Mouse (Mus musculus): ENCODE data around the gene Clec10a. TPM values are rescaled to one million over a fixed set of nuclear protein-coding genes. Genes with fewer than 3 reads are reported as not detected.
A peak's percentile ranks its signal among the peaks of the same experiment; 100 is the strongest.

The Clec10a gene
- polyA plus RNA-seq, 1 experiment from 2014 or later: 37.8 TPM

DNA sequence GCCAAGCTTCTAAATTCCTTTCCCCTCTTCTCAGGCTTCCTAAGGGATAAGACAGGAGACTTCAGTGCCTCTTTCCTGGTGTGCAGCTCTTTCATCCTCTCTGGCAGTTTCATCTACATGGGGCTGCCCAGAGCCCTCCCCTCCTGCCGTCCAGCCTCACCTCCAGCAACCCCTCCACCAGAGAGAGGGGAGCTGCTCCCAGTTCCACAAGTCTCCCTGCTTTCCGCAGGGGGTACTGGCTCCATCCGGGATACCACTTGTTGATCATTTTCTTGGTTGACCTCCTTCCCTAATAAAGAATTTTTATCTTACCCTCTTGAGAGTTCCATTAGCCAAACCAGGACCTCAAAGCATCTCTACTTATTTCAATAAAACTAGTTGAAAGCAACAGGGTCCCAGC, 60.1 kb downstream of the Clec10a start:
- Histone ChIP-seq H3K36me3 (ENCODE audit: inconsistent target) (0 out of 2 replicates have a peak, but pooled peaks cover 9% of the 10 kb centered on the region), H3K79me2 (ENCODE audit: inconsistent target) (peaks cover 5% of the 10 kb centered on the region; the same call in 1 of the 2 replicates), H3K4me3 (ENCODE audit: inconsistent target) (no peak overlapping the region), H3K27ac (no peak overlapping the region)
- 100% methylated on average over 2 of the region's 3 CpGs for WGBS (ENCODE audit: missing documents)

DNA sequence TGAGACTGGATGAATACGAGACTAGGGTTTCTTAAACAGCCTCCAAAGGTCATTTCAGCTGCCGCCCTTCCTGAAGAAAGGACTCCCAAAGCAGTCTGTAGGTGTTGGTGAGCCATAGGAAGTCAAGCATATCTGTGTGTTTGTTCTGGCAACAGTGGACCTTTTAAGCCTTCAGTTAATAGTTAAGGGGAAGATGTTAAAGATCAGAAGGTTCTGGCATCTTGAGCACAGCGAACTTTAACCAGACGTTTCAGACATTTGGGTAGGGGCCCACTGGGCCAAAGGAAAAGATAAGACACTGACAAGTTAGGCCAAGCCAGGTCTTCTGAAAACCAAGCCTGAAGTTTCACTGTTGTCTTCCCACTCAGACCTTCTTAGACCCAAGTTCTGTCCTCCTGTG, 62.0 kb downstream of the Clec10a start:
- H3K4me3 ChIP-seq (ENCODE audit: inconsistent target): no peak overlapping the region
- 0 out of 2 replicates have a peak, but pooled peaks cover 9% of the 10 kb centered on the region for H3K36me3 ChIP-seq (ENCODE audit: inconsistent target)
- WGBS (ENCODE audit: missing documents): 94% methylated on average over 4 of the region's 4 CpGs
- no peak overlapping the region for H3K27ac ChIP-seq
- H3K79me2 ChIP-seq (ENCODE audit: inconsistent target): peaks cover 19% of the 10 kb centered on the region

DNA sequence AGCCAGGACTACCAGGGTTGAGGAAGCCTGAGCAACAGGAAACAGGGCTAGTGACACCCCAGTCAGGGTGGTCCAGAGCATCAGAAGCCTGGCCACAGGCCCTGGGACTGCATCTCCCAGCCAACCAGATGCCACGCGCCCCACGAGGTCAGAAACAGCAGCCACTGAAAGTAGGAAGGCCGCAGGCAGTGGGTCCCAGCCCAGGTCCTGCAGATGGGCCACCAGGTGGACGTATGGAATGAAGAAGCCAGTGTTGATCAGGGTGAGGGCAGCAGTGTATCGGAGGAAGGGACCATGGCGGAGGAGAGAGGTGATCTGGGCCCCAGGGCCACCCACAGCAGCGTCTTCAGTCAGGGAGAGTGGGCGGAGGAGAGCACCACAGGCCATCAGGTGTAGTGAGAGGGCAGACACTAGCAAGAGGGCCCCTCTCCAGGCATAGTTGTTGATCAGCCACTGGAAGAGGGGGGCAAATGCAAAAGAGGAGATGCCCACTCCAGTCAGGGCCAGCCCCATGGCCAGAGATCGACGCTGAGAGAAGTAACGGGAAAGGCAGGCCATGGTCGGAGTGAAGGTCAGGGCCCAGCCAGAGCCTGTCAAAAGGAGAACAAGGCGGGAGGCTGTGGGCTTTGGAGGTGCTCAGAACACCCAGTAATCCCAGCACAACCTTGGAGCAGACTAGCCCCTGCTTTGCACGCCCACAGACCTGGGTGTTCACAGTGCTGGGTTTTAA, 62.9 kb downstream of the Clec10a start:
- 92% methylated on average over 15 of the region's 15 CpGs for WGBS (ENCODE audit: missing documents)
- H3K36me3 ChIP-seq (ENCODE audit: inconsistent target): 0 out of 2 replicates have a peak, but pooled peaks cover 9% of the 10 kb centered on the region
- no peak overlapping the region for H3K27ac ChIP-seq
- H3K79me2 ChIP-seq (ENCODE audit: inconsistent target): peaks cover 19% of the 10 kb centered on the region
- H3K4me3 ChIP-seq (ENCODE audit: inconsistent target): no peak overlapping the region

DNA sequence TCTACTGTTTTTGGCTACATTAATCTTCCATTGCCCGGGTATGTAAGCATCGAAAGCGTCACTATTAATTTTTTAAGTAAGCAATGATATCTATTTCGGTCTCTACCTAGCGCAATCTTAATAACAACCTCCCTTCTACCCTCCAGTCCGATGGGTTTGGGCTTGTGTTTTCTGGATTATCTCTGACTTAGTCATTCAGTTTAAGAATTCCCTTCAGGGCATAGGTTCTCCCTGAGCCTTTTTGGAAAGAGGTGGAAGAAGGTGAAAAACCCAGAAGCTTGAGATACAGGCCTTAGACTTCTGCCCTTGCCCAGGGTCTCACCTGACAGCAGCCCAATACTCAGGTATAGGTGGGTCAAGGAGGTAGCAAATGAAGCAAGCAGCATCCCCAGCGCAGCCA, 63.9 kb downstream of the Clec10a start:
- peak overlapping the region; percentile 95 for H3K27ac ChIP-seq
- H3K79me2 ChIP-seq (ENCODE audit: inconsistent target): peaks cover 19% of the 10 kb centered on the region
- WGBS (ENCODE audit: missing documents): 71% methylated on average over 7 of the region's 7 CpGs
- 0 out of 2 replicates have a peak, but pooled peaks cover 9% of the 10 kb centered on the region for H3K36me3 ChIP-seq (ENCODE audit: inconsistent target)
- peak overlapping the region; percentile 93 for H3K4me3 ChIP-seq (ENCODE audit: inconsistent target)

DNA sequence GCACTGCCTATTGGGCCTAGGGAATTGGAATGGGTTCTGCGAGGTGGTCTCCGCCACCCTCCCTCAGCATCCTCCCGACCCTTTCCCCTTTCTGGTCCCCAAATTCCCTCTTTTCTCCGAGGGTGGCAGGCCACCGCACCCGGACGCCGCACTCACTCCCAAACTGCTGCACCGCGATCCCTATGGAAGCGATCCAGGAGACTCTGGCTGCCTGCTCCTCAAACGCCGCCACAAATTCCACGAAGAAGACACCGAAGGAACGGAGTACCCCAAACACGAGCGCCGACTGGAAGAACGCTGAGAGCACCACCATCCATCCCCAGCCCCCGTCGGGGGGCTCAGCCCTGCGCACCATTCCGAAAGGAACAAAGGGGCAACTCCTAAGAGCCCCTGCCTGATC, 64.3 kb downstream of the Clec10a start:
- peaks cover 19% of the 10 kb centered on the region for H3K79me2 ChIP-seq (ENCODE audit: inconsistent target)
- peak overlapping the region; percentile 95 for H3K27ac ChIP-seq
- H3K36me3 ChIP-seq (ENCODE audit: inconsistent target): 0 out of 2 replicates have a peak, but pooled peaks cover 9% of the 10 kb centered on the region
- 2% methylated on average over 24 of the region's 24 CpGs for WGBS (ENCODE audit: missing documents)
- peak overlapping the region; percentile 93 for H3K4me3 ChIP-seq (ENCODE audit: inconsistent target)

Other genes starting within 250 kb of the Clec10a start
- gene Gps2, start 242.3 kb upstream of the Clec10a start, polyA plus RNA-seq (2018): 48.3 to 74.1 TPM (median 49.3 TPM) in 3 replicates
- gene Eif5a, start 234.2 kb upstream of the Clec10a start, polyA plus RNA-seq (2018): 339 to 874 TPM (median 348 TPM) in 3 replicates
- gene Ybx2, start 220.4 kb upstream of the Clec10a start, polyA plus RNA-seq (2018): not detected in 3 replicates
- gene Slc2a4, start 208.0 kb upstream of the Clec10a start, polyA plus RNA-seq (2018): 0.13 to 0.50 TPM in 2 of 3 replicates, not detected in the other
- gene Cldn7, start 191.4 kb upstream of the Clec10a start, polyA plus RNA-seq (2018): not detected in 3 replicates
- 102 to 235 TPM (median 115 TPM) in 3 replicates for gene Ctdnep1, start 175.0 kb upstream of the Clec10a start, polyA plus RNA-seq (2018)
- 29.9 to 51.5 TPM (median 43.1 TPM) in 3 replicates for gene Elp5, start 173.7 kb upstream of the Clec10a start, polyA plus RNA-seq (2018)
- gene Gabarap, start 165.1 kb upstream of the Clec10a start, polyA plus RNA-seq (2018): 791 to 1,264 TPM (median 1,032 TPM) in 3 replicates
- 62.4 to 122 TPM (median 77.3 TPM) in 3 replicates for gene Phf23, start 160.4 kb upstream of the Clec10a start, polyA plus RNA-seq (2018)
- 10.8 to 21.7 TPM (median 11.8 TPM) in 3 replicates for gene Dvl2, start 155.6 kb upstream of the Clec10a start, polyA plus RNA-seq (2018)
- gene Acadvl, start 140.8 kb upstream of the Clec10a start, polyA plus RNA-seq (2018): 31.8 to 39.7 TPM (median 37.2 TPM) in 3 replicates
- gene Dlg4, start 139.3 kb upstream of the Clec10a start, polyA plus RNA-seq (2018): 4.4 to 6.6 TPM (median 4.6 TPM) in 3 replicates
- not detected in 3 replicates for gene Asgr1, start 102.1 kb upstream of the Clec10a start, polyA plus RNA-seq (2018)
- gene Asgr2, start 63.6 kb upstream of the Clec10a start, polyA plus RNA-seq (2018): 1.5 to 3.4 TPM in 2 of 3 replicates, not detected in the other
- gene Mgl2, start 25.9 kb upstream of the Clec10a start, polyA plus RNA-seq (2018): 1.6 to 5.1 TPM (median 3.1 TPM) in 3 replicates
- gene Slc16a11, start 56.6 kb downstream of the Clec10a start, polyA plus RNA-seq (2018): not detected in 3 replicates
- gene Slc16a13, start 64.9 kb downstream of the Clec10a start, polyA plus RNA-seq (2018): 7.4 to 12.5 TPM (median 10.7 TPM) in 3 replicates
- gene Bcl6b, start 73.6 kb downstream of the Clec10a start, polyA plus RNA-seq (2018): 0.14 TPM in 1 of 3 replicates, not detected in the others
- 55.0 to 61.6 TPM (median 59.2 TPM) in 3 replicates for gene 0610010K14Rik, start 81.7 kb downstream of the Clec10a start, polyA plus RNA-seq (2018)
- gene Gm21988, start 83.6 kb downstream of the Clec10a start, polyA plus RNA-seq (2018): 2.6 to 6.0 TPM (median 4.8 TPM) in 3 replicates
- gene Rnasek, start 83.6 kb downstream of the Clec10a start, polyA plus RNA-seq (2018): 534 to 573 TPM (median 562 TPM) in 3 replicates
- 0.09 to 0.95 TPM (median 0.17 TPM) in 3 replicates for gene Alox12, start 99.2 kb downstream of the Clec10a start, polyA plus RNA-seq (2018)
- not detected in 3 replicates for gene Alox12e, start 166.4 kb downstream of the Clec10a start, polyA plus RNA-seq (2018)
- not detected in 3 replicates for gene Alox15, start 195.8 kb downstream of the Clec10a start, polyA plus RNA-seq (2018)

Measured in macrophage (primary cell).